Mouse (Mus musculus) embryo, embryonic 11 days (tissue): ENCODE measurements around the gene Dot1l.
A peak's percentile ranks its signal among the peaks of the same experiment; 100 is the strongest.

Source experiments
- DNase-seq: peaks from one replicate; pipeline ENCODE4 v3.0.0-alpha.2; 2015

Dot1l gene

DNA sequence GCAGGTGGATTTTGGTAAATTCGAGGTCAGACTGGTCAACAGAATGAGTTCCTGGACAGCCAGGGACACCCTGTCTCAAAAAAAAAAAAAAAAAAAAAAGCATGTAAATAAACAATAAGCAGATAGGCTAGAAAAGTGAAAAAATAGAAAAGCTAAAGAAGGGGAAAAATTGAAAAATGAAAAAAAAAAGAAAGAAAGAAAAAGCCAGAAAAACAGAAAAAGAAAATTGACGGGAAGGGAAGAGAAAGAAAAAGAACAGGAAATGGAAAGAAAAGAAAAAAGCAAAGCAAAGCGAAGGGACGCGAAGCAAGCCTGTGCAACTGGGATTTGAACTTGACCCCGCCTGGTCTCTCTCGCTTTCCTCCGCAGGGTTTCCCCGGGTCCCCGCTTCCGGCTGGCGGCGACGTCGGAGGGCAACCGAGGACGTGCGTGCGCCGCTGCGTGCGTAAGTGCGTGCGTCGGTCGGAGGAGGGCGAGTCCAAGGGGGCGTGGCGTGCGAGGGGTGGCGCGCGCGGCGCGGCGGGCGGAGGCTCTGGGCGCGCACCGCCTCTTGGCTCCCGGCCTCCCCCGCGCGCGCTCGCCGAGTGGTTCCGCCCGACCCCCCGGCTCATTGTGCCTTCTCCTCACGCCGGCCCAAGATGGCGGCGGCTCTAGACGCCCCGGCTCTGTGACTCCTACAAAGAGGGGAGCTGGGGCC lies at the start of gene Dot1l:
Dot1l (plus strand) TSS at position 613 of the 697 bp plus-strand sequence.
- DNase-seq: peak; percentile 99

DNA sequence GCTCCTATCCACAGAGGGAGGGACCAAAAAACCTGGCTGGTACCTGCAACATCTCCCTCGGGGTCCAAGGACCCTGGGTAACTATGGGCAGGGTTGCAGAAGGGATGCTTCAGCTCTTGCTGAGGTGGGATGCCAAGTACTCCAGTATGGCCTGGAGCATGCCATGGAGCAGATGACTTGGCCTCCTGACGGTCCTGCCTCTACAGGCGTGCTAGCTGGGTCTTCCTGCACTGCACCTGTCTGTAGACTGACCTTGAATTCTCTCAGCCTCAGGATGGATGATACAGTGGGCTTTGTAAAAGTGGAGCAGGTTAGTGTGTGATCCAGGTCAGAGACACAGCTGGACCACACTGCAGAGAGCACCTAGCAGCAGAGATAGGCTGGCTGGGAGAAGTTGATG lies 49.5 kb upstream of the Dot1l start:
- DNase-seq: no peak

DNA sequence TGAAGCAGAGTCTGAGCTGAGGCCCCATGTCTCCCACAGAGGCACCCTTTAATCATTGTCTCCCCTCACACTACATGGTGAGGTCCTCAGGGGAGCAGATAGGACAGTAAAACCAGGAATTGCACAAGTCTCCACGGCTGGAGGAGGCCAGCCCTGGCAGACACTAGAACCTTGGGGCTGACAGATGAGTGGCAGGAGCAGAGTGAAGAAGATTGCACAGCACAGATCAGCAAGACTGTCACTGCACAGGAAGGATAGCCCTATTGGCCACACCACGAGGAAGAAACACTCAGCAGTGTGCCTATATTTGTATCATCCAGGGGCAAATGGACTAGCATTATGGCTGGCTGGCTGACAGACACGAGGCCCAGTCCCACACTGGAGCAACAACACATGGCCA lies 44.2 kb upstream of the Dot1l start:
- no peak for DNase-seq

DNA sequence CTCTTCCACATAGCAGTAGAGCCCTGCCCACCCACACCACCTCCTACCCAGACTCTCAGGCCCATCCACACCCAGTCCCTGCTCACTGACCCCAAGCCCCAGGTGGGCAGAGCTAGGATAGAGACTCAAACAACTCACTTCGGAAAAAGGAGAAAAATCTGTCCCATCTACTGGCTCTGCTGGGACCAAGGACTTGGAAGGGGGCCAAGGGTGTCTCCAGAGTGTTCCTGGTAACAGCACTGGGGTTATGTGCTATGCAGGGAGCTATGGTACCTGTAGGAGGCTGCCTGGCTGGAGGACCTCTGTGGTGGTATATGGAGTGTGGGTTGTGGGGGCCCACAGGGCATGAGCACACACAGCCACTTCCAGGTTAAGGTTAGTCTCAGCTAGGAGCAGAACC lies 37.7 kb upstream of the Dot1l start:
- DNase-seq: no peak

DNA sequence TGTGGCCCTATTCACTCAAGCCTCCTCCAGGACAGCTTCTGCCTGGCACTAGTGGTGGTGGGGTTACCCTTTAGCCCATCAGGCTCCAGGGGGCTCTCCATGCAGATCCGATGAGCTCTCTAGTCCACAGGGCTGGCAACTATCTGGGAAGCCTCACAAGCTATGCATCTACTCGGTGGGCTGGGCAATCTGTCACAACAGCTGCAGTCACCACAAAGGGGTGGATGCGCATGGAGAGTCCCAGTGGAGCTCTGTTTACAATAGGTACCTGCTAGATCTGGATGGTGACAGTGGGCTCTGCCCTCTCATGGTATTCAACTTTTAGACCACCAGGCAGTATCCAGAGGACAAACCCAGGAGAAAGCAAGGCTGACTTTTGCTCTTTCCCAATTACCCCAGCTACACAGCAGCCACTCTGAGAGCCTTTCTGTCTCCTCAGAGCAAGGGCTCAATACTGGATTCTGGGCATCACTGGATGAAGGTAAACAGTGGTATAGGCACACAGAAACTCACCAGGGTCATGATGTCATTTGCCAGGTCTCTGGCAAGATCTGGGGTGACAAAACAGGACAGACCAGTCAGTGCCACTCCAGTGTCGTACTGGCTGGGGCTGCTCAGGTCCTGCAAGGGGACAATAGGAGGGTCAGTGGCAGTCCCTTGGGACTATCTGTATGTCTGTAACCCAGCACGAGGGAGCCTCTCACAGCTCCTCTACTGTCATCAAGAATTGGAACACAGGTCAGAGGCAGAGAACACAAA lies 27.5 kb upstream of the Dot1l start:
- no peak for DNase-seq

DNA sequence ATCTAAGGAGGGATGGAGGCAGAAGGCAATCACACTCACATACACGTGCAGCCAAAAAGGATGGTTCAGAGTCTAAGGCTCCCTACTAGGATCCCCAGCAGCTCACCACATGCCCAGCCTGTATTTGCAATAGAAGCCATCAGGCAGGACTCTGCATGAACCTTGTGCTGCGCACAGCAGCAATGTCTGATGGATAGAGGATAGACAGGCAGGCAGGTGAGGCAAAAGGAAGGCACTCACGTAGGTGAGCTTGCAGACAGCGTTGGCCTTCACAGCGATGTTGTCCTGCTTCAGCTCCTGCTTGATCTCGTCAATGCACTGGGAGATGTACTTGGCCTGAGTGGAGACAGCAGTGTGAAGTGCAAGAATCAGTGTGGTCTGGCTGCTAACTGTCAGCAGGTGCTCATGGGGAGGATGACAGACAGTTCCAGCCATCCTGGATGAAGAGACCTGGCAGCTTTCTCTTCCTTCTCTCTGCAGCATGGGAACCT lies 22.4 kb upstream of the Dot1l start:
- no peak for DNase-seq

DNA sequence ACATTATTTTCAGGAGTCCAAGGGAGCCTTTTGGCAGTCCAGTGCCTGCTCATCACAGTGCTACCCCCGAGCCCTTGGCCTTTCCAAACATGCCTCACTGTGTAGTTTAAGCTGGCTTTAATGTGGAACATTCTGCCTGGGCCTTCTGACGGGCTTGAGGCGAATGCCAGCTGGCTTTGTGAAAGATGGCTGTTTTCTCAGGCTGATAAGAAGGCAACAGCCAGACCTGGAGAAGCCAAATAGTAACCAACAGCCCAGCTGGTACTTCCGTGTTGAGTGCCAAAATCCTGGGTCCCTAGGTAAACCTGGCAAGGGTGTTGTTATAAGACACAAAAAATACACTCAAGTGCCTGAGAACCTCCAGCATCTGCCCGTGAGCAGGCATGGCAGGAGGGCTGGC lies 18.3 kb upstream of the Dot1l start:
- DNase-seq: no peak

DNA sequence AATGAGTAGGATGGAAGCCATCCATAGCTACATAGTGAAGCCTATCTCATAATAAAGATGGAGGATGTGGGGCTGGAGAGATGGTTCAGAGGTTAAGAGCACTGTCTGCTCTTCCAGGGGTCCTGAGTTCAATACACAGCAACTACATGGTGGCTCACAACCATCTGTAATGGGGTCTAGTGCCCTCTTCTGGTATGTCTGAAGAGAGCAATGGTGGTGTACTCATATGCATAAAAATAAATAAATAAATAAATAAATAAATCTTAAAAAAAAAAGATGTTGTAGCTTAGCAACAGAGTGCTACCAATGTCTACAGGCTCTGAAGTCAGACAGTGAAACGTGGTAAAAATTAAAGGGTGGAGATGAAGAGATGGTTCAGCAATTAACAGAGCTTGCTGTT lies 16.3 kb upstream of the Dot1l start:
- no peak for DNase-seq

DNA sequence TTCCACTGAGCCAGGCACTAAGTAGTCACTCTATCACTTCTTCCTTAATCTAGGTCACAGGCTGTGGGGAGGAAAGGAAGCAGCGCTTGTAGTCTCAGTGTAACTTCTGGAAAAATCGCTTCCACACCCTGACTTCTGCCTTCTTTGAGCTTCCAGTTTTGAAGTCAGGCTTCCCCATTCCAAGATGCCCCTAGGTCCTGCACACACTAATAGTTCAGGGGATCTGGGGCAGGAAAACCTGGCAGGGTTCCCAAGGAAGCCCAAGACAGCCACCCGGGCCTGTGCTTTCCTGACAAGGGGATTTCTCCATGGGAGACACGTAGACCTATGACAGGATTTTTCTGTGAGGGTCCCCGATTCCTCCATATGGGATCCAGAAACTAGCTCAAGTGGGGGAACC lies 13.9 kb upstream of the Dot1l start:
- DNase-seq: peak; percentile 5

DNA sequence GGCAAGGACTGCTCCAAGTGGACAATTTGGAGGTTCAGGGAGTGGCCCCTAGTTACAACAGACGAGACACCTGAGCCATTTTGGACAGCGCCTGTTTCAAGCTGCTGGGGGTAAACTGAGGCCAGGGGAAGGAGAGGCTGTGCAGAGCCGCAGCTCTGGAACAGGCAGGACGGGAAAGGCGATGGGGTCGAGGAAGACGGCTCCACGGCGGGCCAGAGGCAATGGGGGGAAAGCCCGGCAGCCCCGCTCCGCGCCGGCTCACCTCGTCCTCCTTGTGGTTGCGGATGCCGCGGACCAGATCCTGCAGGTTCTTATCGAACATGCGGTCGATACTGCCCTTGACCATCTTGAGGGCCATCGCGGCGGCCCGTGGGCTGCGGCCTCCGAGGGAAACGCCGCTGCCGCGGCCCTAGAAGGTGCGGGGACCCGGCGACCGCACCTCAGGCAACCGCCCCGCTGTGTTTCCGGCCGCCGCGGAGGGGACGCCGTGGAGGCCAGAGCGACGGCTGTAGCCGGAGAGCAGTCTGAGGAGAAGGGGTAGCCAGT lies 13.3 kb upstream of the Dot1l start:
- DNase-seq: peak; percentile 6

DNA sequence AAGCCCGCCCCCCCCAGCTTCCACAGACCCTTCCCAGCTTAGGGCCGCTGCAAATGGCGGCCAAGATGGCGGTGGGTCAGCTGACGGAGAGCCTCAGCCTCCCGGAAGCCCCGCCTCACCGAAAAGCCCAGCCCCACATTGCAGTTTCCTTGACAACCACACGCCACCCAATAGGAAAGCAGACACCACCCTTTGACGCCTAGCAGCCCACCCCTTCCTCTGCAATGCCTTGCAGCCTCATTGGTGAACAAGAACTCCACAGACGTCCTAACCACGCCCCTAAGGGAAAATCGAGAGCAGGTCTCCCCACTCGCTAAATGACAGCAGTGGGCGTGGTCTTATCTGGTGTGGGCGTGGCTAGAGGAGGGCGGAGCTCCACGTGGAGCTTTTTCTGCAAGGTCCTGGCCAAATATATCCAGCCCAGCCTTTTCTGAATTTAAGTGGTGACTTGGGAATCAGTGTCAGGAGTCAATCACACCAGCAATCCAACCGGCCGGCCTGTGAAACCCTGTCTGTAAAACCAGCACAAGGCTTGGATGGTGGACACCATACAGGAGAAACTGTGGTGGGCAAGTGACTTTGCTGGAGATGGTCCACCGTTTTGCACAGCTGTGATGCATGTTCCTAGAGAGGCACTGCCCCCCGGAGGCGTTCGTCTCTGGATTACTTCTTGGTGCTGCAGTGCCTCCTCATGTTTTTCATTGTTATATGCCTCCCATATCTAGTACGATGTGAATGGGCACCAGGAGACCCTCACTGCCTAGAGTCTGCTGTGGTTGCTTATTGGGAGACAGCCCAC lies 12.6 kb upstream of the Dot1l start, which contains the start of gene Ap3d1:
Ap3d1 (minus strand) TSS at position 85 of the 799 bp plus-strand sequence.
- peak; percentile 99 for DNase-seq

DNA sequence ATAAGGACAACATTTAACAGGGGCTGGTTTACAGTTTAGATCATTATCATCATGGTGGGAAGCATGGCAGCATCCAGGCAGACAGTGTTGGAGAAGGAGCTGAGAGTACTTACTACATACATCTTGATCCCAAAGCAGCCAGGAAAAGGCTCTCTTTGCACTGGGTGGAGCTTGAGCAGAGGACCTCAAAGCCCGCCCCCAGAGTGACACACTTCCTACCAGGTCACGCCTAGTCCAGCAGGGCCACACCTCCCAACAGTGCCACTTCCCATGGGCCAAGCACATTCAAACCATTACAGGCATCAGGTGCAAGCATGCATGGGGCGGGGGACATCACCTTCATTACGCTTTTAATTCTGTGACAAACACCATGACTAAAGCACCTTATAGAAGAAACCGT lies 10.7 kb upstream of the Dot1l start:
- DNase-seq: peak; percentile 37

DNA sequence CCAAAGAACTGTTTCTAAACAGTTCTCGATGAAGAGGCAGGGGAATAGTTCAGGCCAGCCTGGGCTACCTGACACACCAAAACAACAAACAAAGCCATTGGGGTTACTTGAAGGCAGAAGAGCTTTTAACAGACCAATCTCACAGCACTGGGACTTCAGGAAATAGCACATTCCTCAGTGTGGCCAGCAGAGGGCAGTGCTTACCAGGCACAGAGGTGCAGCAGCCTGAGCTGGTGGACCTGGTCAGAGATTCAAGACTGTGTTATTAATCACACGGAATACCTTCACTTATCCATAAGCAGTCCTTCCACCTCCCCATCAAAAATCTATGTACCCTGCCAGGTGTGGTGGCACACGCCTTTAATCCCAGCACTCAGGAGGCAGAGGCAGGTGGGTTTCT lies 7.6 kb upstream of the Dot1l start:
- peak; percentile 71 for DNase-seq

DNA sequence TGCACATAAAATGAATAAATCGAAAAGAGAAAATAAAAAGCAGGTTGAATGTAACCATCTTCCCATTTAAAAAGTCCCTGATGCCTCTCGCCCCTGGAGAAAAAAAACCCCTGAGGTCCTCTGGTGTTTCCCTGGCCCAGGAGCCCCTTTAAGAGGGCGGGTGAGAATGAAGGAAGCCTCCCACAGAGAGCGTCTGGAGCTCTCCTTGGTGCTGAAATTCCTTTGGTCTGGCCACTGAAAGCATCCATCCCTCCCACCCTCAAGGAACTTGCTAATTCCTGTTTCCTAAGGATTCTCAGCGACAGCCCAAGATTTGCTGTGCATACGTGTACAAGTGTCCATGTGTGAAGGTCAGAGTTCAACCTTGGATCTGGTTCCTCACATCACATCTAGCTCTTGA lies 6.4 kb upstream of the Dot1l start:
- DNase-seq: peak; percentile 88

DNA sequence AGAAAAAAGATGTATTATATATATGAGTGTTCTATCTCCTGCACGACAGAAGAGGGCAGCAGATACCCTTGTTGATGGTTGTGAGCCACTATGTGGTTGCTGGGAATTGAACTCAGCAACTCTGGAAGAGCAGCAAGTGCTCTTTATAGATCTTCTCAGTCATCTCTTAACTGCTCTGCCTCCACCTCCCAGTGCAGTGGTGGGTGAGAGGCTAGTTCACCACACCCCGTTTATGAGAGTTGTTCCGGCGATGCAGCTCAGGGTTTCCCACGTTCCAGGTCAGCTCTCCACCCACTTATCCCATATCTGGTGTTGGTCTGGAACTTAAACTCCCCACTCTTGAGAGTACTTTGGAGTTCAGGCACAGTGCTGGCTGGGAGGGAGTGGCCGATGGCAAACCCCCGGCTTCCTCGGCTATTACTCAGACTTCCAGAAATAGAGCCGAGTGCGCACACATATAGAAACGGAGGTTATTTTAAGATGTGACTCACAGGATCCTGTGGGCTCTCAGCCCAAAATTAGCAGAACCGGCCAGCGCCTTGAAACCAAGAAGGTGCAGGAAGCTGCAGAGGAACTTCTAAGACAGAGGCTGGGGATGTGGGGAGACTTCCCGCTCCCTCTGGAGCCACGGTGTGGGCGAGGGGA lies 3.7 kb upstream of the Dot1l start:
- DNase-seq: peak; percentile 39

DNA sequence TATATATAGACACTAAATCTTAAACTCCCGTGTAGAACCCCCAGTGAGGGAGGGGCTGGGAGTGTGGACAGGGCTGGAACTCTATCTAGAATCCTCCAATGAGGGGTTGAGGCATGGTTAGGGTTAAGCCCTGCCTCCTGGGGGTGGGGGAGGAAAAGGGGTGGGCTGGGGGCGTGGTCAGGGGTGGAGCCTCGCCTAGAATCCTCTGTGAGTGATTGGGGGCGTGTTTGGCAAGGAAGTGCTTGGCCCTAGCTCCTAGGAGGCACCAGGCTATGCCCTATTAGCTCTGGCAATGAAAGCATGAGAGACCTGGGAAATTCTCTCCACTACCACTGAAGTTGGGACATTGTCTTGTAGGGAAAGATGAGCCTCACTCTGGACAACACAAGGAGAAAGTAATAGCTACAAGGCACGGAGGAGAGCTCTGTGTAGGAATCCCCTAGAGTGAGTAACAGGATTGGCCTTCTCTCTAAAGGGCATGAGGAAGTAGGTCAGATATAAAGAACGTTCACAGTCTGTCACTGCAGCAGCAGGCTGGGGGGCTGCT lies 2.9 kb upstream of the Dot1l start:
- peak; percentile 88 for DNase-seq

DNA sequence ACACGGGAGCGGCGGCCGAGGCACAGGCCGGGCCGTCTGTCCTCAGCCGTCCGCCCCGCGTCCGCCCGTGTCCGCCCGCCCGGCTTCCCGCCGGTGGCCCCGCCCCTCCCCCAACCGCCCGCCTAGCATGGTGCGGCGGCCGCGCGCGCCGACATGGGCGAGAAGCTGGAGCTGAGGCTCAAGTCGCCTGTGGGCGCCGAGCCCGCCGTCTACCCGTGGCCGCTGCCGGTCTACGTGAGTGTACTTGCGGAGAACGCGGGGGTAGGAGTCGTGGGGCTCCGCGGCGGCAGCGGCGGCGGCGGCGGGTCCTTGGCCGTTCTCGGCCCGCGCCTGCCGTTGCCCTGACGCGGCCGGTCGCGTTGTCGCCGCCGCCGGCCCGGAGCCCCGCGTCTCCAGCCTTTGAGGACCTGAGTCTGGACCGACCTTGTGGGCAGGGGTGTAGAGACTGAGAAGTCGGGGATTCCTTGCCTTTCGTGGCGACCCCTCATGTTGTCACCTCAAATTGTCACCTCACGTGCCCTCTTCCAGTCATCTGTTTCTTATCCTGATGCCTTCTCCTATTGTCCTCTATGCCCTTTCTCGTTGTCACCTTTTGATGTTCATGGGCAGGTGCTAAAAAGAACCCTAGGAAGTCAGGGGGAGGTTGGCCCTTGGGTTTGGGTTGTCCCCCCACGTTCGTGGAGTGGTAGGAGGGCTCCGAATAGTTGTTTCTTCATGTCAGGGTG lies 447 bp downstream of the Dot1l start:
- no peak for DNase-seq

DNA sequence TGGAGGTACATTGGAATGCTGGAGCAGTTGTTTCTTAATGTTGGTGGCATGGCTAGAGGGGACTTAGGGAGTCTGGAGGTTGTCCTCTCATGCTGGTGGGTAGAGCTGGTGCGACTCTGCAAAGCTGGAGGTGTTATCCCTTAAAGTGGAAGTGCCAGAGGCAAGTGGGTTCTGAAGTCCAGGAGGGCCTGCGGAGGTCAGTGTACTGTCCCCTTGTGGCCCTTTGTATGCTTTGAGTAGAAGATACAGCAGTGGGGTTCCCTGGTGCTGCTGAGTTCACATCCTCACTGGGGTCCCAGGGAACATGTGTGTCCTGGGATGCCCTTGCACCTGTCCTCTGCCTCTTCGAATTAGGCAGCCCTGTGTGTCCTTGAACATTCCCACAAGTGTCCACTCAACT lies 1.1 kb downstream of the Dot1l start:
- no peak for DNase-seq

DNA sequence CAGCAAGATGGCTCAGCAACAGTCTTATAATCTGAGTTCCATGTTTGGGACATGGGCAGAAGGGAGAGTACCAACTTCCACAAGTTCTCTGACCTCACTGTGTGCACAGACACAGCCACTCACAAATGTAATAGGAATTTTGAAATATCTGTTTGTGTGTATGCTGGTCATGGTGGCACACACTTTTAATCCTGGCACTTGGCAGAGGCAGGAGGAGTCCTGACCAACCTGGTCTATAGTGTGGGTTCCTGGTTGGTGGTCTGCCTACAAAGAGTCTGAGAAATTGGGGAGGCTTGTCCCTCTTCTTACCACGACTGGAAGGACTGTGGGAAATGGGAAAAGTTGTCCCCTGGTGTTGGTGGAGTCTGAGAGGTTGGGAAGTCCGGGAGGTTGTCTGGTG lies 1.5 kb downstream of the Dot1l start:
- no peak for DNase-seq

DNA sequence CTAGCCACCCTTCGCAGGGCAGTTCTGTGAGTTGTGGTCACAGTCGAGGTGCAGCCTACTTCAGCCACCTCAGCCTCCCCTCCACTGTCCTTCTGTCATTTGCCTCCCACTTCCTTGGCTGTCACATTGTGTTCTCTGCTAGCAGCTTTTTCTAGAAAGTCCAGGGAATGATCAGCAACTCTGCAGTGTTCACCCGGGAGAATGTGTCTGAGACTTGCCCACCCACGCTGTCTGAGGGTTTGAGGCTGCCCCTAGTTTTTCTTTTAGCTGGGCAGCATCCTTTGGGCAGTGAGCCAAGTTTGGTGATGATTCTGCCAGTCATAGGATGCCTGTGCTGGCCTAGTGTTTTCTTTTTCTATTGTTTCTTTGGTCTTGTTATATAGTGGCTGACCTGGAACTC lies 2.0 kb downstream of the Dot1l start:
- DNase-seq: no peak

DNA sequence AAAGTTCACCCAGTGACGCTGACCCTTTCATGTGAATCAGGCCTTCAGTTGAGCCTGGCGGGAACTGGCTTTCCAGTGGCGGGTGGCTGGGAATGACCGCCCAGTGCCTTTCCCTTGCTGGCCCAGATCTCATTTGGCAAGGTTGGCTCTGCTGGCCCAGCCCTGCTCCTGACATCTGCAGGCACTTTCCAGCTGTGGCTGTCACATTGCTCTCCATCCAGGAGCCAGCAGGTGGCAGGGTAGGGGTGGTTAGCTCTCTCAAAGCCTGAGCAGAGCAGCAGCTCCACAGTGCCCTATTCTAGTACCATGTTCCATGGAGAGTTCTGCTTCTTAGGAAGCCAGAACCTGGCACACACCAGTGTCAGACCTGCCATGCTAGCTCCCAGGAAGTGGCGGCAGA lies 2.7 kb downstream of the Dot1l start:
- DNase-seq: peak; percentile 68

DNA sequence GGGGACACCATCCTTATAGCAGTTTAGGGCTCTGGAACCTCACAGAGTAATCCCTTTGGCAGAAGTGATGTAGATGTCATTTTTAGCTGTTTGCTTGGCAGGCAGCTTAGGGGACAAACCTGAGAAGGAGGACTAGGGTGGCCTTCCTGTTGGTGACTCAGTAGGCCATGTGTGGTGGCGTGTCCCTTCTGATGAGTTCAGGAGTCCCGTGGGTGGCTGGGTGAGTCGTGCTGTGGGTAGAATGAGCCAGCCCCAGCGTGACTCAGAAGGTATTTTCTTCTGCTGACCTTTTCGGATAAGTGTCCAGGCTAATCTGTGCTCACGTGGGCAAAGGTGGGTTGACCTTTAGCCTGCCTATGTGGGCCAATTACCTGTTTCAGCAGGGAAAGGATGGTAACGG lies 3.6 kb downstream of the Dot1l start:
- no peak for DNase-seq
